Mouse (Mus musculus) heart, postnatal 25 days (tissue): ENCODE data around the gene Smcr8. TPM values are rescaled to one million over a fixed set of nuclear protein-coding genes. Genes with fewer than 3 reads are reported as not detected.
A peak's percentile ranks its signal among the peaks of the same experiment; 100 is the strongest.

ENCODE experiments used
- DNase-seq: peaks from one replicate; pipeline ENCODE4 v3.0.0; 2022; ENCODE audit warnings: low spot score
- intact Hi-C: fragments of 180-260 bp; cut with DNase I; formaldehyde crosslinking; loops from one replicate; pipeline ENCODE4 v1.15.1; 2025
- total RNA-seq, 2 experiments: library from RNA; stranded (reverse); gene quantifications; 2 replicates each; pipeline ENCODE4 v1.2.3; 2021

The Smcr8 gene
- total RNA-seq: 10 to 100 TPM; 13.4 to 16.3 TPM

GRCm38 (mm10) chr11:60776829-60777740 is at the start of gene Smcr8, which contains the start of gene Top3a:
Gene Smcr8, plus strand, starts transcription at chr11:60777524.
Gene Top3a, minus strand, starts transcription at chr11:60777365.
- intact Hi-C loops: loop anchor here (2.0 to 5.0 kb wide), 4 partner anchors 48 to 240 kb away; partner anchors contain the start of genes Alkbh5, Mief2 and Tmem11
- DNase-seq: peak; percentile 77

DNA sequence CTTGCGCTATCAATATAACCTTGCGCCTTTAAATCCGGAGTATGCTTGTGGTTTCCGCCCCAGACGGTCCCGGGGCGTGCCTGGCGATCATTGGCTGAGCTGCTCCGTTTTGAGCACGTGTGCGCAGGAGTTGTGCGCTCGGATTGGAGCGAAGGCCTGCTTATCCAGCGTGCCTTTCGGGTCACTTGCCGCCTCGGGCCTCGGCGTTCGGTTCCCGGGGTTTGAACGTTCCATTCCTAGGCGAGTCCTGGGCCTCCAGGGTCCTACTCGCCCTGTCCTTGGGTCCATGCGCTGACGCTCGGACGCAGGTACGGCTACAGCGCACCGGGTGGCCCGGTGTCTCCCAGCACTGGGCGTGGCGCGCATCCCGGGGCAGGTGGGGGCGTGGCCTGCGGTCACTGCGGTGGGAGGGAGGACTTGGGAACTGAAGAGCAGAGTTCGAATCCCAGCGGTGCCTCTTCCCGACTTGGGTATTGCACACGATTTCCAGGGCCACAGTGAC is 49.0 kb upstream of the Smcr8 start, which contains the start of gene Mief2:
Mief2 (plus strand) TSS at position 139 of the 502 bp plus-strand sequence.
- intact Hi-C loops: loop anchor here (2.0 to 5.0 kb wide), 2 partner anchors 48 to 149 kb away; partner anchors contain the start of genes Smcr8, Tmem11 and Top3a
- DNase-seq: peak; percentile 93

DNA sequence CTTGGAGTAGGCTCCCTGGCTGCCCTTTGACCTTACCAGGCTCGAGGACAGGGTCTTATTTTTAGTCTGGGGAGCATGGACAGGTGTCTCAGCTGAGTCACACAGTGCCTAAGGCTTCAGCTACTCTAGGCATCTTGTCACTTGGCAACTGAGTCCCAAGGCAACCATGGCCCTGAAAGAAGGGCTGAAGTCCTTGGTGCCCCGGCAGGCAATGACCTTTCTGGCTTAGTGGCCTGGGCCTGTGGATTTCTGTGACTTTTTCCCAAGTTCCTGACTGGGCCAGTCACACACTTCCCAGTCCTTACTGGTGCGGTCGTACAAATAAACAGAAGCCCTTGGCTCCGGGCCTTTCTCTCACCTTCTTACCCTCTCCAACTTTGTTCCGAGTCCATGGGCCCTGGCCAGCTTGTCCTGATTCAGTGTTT is 48.1 kb upstream of the Smcr8 start:
- no peak for DNase-seq
- intact Hi-C loops: loop anchor here (2.0 to 5.0 kb wide), 2 partner anchors 48 to 148 kb away; partner anchors contain the start of genes Smcr8, Tmem11 and Top3a

DNA sequence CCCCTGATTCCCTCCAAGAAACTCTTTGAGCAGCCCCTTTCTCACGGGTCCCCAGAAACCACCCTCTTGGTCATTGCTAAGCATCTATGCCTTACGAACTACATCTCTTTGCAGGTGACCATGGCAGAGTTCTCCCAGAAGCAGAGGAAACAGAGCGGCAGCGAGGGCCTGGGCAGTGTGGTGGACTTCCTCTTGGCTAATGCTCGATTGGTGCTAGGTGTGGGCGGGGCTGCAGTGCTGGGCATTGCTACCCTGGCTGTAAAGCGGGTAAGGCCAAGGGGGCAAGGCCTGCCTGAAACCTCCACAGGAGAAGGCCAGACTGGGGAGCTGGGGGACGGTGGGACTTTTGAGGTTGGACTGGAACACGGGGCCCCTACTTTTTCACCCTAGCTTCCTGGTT is 47.2 kb upstream of the Smcr8 start:
- intact Hi-C loops: no loop called here
- no peak for DNase-seq

GRCm38 (mm10) chr11:60731251-60731650 is 46.1 kb upstream of the Smcr8 start:
- intact Hi-C loops: no loop called here
- DNase-seq: no peak

DNA sequence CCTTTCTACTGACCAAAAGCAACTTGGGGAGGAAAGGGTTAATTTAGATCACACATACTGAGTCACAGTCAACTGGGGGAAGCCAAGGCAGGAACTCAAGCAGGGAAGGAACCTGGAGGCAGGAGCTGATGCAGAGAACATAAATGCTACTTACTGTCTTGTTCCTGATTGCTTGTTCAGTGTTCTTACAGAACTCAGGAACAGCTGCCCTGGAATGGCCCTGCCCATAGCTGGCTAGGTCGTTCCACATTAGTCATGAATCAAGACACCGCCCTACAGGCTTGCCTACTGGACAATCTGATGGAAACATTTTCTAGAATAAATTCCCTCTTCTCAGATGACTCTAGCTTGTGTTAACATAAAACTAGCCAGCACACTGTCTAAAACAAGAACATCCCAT is 43.1 kb upstream of the Smcr8 start:
- DNase-seq: no peak
- intact Hi-C loops: no loop called here

DNA sequence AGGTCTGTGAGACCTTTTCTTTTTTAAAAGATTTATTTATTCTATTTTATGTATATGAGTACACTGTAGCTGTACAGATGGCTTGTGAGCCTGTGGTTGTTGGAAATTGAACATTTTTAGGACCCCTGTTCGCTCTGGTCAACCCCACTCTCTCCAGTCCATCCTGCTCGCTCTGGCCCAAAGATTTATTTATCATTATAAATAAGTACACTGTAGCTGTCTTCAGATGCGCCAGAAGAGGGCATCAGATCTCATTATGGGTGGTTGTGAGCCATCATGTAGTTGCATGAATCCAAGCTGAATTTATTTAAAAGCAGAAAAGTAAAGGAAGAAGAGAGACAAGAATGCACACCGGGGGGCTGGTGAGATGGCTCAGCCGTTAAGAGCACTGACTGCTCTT is 42.1 kb upstream of the Smcr8 start:
- no peak for DNase-seq

GRCm38 (mm10) chr11:60736491-60736890 is 40.8 kb upstream of the Smcr8 start:
- DNase-seq: no peak
- intact Hi-C loops: no loop called here

More for the DNA sequence above, 42.1 kb upstream of the Smcr8 start:
- intact Hi-C loops: no loop called here

DNA sequence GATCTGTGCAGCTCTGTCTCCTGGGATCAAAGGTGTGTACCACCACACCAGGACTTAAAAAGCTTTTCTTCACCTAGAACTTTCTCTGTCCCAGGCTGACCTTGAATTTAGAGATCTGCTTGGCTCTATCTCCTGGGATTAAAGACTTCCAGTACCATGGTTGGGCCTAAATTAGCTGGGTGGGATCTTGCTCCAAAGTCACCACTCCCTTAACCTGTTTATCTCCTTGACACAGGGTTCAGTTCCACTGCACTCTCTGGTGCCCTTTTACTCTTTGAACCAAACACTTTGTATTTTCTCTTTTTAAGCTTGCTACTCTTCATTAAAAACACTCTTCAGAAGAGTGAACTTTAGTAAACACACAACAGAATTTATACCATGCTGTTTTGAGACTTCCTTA is 39.9 kb upstream of the Smcr8 start:
- no peak for DNase-seq
- intact Hi-C loops: no loop called here

DNA sequence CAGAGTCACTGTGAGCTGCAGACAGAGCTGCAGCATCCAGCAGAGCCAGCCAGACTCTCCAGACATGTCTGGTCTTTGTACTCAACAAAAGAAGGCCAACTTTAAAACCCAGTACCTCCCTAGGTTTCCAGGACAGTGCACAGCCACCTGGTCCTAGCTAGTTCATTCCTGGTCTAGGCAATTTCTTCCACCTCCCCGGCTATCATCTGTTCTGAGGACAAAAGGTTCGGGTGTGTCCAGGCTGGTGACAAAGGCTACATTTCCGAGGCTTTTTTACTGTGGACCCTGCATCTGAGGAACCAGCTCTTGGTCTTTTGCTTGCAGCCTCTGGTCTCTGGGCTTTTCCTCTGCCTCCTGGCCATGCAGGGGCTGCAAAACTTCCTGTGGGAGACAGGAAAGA is 37.0 kb upstream of the Smcr8 start:
- intact Hi-C loops: no loop called here
- no peak for DNase-seq

DNA sequence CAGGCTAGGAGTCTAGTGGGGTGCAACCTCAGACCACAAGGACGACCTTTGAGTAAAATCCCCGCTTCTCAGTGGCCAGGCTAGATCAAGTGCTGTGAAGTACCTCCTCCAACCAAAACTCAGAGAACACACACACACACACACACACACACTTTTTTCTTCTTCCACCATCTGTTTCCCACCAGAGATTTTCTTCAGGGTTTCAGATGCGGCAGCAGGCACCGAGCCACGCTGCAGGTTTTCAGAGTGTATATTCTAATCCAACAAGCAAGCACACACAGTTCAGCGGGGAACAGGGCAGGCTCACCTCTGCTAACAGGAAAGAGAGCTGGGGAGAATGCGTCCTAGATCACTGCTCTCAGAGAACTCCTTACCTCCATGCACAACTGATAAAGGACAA is 21.8 kb upstream of the Smcr8 start:
- intact Hi-C loops: no loop called here
- DNase-seq: no peak

- intact Hi-C loops: no loop called here
- DNase-seq: no peak
These were observed 15.6 kb upstream of the Smcr8 start for GRCm38 (mm10) chr11:60761681-60762080.

DNA sequence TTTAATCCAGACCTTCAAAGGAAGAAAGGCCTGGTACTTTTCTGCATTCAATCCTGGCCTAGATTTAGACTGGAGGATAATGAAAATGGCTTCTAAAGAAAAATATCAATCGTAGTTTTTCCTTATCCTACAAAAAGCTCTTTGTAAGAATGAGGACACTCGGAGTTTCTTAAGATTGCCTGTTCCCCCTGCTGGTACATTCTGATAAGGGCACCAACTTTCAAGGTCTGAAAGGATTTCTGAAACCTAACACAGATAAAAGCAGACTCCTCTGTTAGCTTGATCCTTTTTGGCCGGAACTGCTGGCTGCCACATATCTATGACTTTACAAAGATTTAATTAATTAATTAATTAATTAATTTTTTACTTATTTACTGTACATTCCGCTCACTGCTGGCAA is 10.4 kb upstream of the Smcr8 start:
- intact Hi-C loops: no loop called here

GRCm38 (mm10) chr11:60769322-60769721 is 8.0 kb upstream of the Smcr8 start:
- intact Hi-C loops: no loop called here
- no peak for DNase-seq

More for the DNA sequence above, 10.4 kb upstream of the Smcr8 start:
- no peak for DNase-seq

DNA sequence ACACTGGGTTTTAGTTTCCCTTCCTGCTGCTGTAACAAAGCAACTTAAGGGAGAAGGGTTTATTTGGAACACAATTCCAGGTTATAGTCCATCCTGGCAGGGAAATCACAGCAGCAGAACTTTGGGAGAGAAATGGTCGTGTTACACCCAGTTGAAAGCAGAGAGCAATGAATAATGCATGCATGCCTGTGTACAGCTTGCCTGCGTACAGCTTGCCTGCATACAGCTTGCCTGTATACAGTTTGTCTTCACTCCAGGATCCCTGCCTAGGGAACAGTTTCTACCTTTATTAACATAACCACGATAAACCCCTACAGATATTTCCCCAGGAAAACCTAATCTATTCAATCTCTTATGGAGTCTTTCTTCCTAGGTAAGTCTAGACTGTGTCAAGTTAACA is 6.5 kb upstream of the Smcr8 start:
- no peak for DNase-seq
- intact Hi-C loops: no loop called here

- no peak for DNase-seq
- intact Hi-C loops: no loop called here
These were observed 5.2 kb upstream of the Smcr8 start for GRCm38 (mm10) chr11:60772161-60772560.

GRCm38 (mm10) chr11:60774158-60774689 is 3.1 kb upstream of the Smcr8 start:
- intact Hi-C loops: no loop called here
- DNase-seq: no peak

- intact Hi-C loops: loop anchor here (5.0 kb wide), 3 partner anchors 73 to 238 kb away; partner anchors contain the start of genes Alkbh5 and Tmem11
- DNase-seq: no peak
These were observed 2.5 kb upstream of the Smcr8 start for GRCm38 (mm10) chr11:60774841-60775240.

- intact Hi-C loops: loop anchor here (5.0 kb wide), 3 partner anchors 73 to 238 kb away; partner anchors contain the start of genes Alkbh5 and Tmem11
These were observed 1.7 kb upstream of the Smcr8 start for GRCm38 (mm10) chr11:60775578-60775977.

GRCm38 (mm10) chr11:60776107-60776828 is 1.1 kb upstream of the Smcr8 start:
- intact Hi-C loops: loop anchor here (2.0 to 5.0 kb wide), 4 partner anchors 47 to 239 kb away; partner anchors contain the start of genes Alkbh5, Mief2 and Tmem11

More at GRCm38 (mm10) chr11:60775578-60775977, 1.7 kb upstream of the Smcr8 start:
- DNase-seq: no peak

More at GRCm38 (mm10) chr11:60776107-60776828, 1.1 kb upstream of the Smcr8 start:
- no peak for DNase-seq
